ENCODE assay signal across 8 mouse cellular contexts in genomic region chr16:28841102-28841501, GRCm38 (mm10).
A peak's percentile ranks its signal among the peaks of the same experiment; 100 is the strongest.
DNase-seq lines count a peak whose midpoint lies in the region; ATAC-seq and TF ChIP-seq lines count a peak whose summit lies in the region.

No protein-coding gene starts in this region.

- ATAC-seq in liver, embryonic 11.5 days (replicated peaks; ENCODE audit: low FRiP score) = no peak
- peak; percentile 68 for ATAC-seq in forebrain, embryonic 16.5 days

- 66% methylated on average over 11 of the region's 11 CpGs for WGBS in liver, adult 2 months
- 44% methylated on average over 11 of the region's 11 CpGs for WGBS in liver, embryonic 11.5 days
- WGBS in forebrain, embryonic 16.5 days = 3% methylated on average over 11 of the region's 11 CpGs
- WGBS in limb, embryonic 10.5 days = 26% methylated on average over 11 of the region's 11 CpGs

- H3K27ac ChIP-seq in liver, adult 2 months (replicated peaks; ENCODE audit: insufficient read depth, low read depth, low read length) = 0 out of 2 replicates have a peak overlapping the region, but pooled peaks have one; percentile 38
- no peak overlapping the region for H3K27ac ChIP-seq in liver, embryonic 11.5 days (ENCODE audit: low read depth, low read length)
- H3K27ac ChIP-seq in forebrain, embryonic 16.5 days (ENCODE audit: low read length) = no peak overlapping the region
- no peak overlapping the region; the same call in 1 of the 2 replicates for H3K27ac ChIP-seq in limb, embryonic 10.5 days

- no peaks in the 10 kb centered on the region for H3K9me3 ChIP-seq in liver, embryonic 11.5 days (ENCODE audit: control insufficient read depth, low read length)
- no peaks in the 10 kb centered on the region for H3K9me3 ChIP-seq in forebrain, embryonic 16.5 days (ENCODE audit: control insufficient read depth, low read length)
- no peaks in the 10 kb centered on the region for H3K9me3 ChIP-seq in limb, embryonic 10.5 days (replicated peaks)

- DNase-seq in liver, adult 2 months (ENCODE audit: extremely low read depth, low read depth, low spot score) = no peak
- DNase-seq in liver, embryonic 11.5 days (ENCODE audit: low spot score) = no peak
- DNase-seq in limb, embryonic 10.5 days (ENCODE audit: low spot score) = peak; percentile 42
- DNase-seq in retina, postnatal 1 day = peak; percentile 91
- no peak for DNase-seq in ovary, postnatal 36 days (ENCODE audit: low spot score)
- no peak for DNase-seq in layer of hippocampus, adult 18-20 months (ENCODE audit: low spot score in 2 of 2)
- no peak for DNase-seq in left cerebral cortex, adult 9 months (ENCODE audit: low spot score in 2 of 2)

- no peak overlapping the region for H3K4me3 ChIP-seq in liver, adult 2 months (ENCODE audit: insufficient read depth, low read depth, low read length)
- H3K4me3 ChIP-seq in liver, embryonic 11.5 days (ENCODE audit: low read depth, low read length) = no peak overlapping the region
- no peak overlapping the region for H3K4me3 ChIP-seq in forebrain, embryonic 16.5 days (replicated peaks; ENCODE audit: low read length)
- no peak overlapping the region for H3K4me3 ChIP-seq in limb, embryonic 10.5 days

- 0 out of 2 replicates have a peak, but pooled peaks have one; percentile 11 for TF ChIP-seq CTCF in liver, adult 2 months (IDR thresholded peaks at IDR 0.05; ENCODE audit: low read depth, low read length)

- no peaks in the 10 kb centered on the region for H3K36me3 ChIP-seq in liver, adult 2 months (ENCODE audit: control insufficient read depth, insufficient read depth, low read length)
- H3K36me3 ChIP-seq in liver, embryonic 11.5 days (ENCODE audit: control insufficient read depth, insufficient read depth, low read length) = no peaks in the 10 kb centered on the region
- H3K36me3 ChIP-seq in forebrain, embryonic 16.5 days (ENCODE audit: control insufficient read depth, insufficient read depth) = no peaks in the 10 kb centered on the region
- no peaks in the 10 kb centered on the region for H3K36me3 ChIP-seq in limb, embryonic 10.5 days

- H3K9ac ChIP-seq in liver, adult 2 months (ENCODE audit: low read depth, low read length) = no peak overlapping the region
- H3K9ac ChIP-seq in liver, embryonic 11.5 days (ENCODE audit: low read depth, low read length) = no peak overlapping the region
- H3K9ac ChIP-seq in forebrain, embryonic 16.5 days (replicated peaks; ENCODE audit: low read depth, low read length) = no peak overlapping the region

- no peak for TF ChIP-seq POLR2A in liver, adult 2 months (IDR thresholded peaks at IDR 0.05; ENCODE audit: extremely low read depth, insufficient read depth, low read length)

- H3K79me2 ChIP-seq in liver, adult 2 months (ENCODE audit: control insufficient read depth, insufficient read depth, low read length) = peaks cover 23% of the 10 kb centered on the region

- no peak overlapping the region for H3K4me2 ChIP-seq in liver, embryonic 11.5 days
- no peak overlapping the region for H3K4me2 ChIP-seq in forebrain, embryonic 16.5 days (ENCODE audit: low read length)

- no peaks in the 10 kb centered on the region for H3K27me3 ChIP-seq in liver, adult 2 months (ENCODE audit: control insufficient read depth, insufficient read depth, low read length)
- no peaks in the 10 kb centered on the region for H3K27me3 ChIP-seq in liver, embryonic 11.5 days (replicated peaks; ENCODE audit: control insufficient read depth, insufficient read depth, low read length)
- 0 out of 2 replicates have a peak, but pooled peaks cover 5% of the 10 kb centered on the region for H3K27me3 ChIP-seq in forebrain, embryonic 16.5 days (replicated peaks; ENCODE audit: control insufficient read depth, insufficient read depth, low read length)
- H3K27me3 ChIP-seq in limb, embryonic 10.5 days (ENCODE audit: low read depth, poor library complexity, severe bottlenecking) = no peaks in the 10 kb centered on the region

- no peaks in the 10 kb centered on the region for H3K4me1 ChIP-seq in liver, adult 2 months (ENCODE audit: control insufficient read depth, insufficient read depth, low read length)
- no peaks in the 10 kb centered on the region for H3K4me1 ChIP-seq in liver, embryonic 11.5 days (replicated peaks; ENCODE audit: control insufficient read depth, insufficient read depth, low read length)
- peaks cover 14% of the 10 kb centered on the region for H3K4me1 ChIP-seq in forebrain, embryonic 16.5 days (replicated peaks; ENCODE audit: control insufficient read depth, insufficient read depth, low read length)
- H3K4me1 ChIP-seq in limb, embryonic 10.5 days = peaks cover 13% of the 10 kb centered on the region

Comparison
In these comparisons a context has a peak if more than half of its experiments do, and no peak if none do; other contexts are left out.
1. DNase-seq: peak in limb, embryonic 10.5 days (single experiment) and retina, postnatal 1 day (single experiment); none in liver, adult 2 months (single experiment), liver, embryonic 11.5 days (single experiment), ovary, postnatal 36 days (single experiment), layer of hippocampus, adult 18-20 months (0 of 2) and left cerebral cortex, adult 9 months (0 of 2).